Mouse (Mus musculus) heart, adult 2 months (tissue): ENCODE results near the gene Sec24d.

Source experiments
- CTCF ChIP-seq: fragments of 200-600 bp; IDR thresholded peaks from 2 replicates; pipeline ENCODE4 v1.8.1; 2022; ENCODE audit warnings: antibody characterized with exemption, mild to moderate bottlenecking, moderate library complexity
- EP300 ChIP-seq: fragments of 200-500 bp; IDR thresholded peaks from 2 replicates; pipeline ENCODE4 v1.6.1; 2011; ENCODE audit warnings: low read depth, low read length, control low read depth; ENCODE audit not compliant: insufficient read depth

GRCm38 (mm10) chr3:123397562-123398481, 130.6 kb downstream of the Sec24d start:
- TF ChIP-seq CTCF (no peak), EP300 (no peak)
